Mouse (Mus musculus) left cerebral cortex, postnatal 25 days (tissue): Measurements from ENCODE around the gene Ift140. TPM values are rescaled to one million over a fixed set of nuclear protein-coding genes. Genes with fewer than 3 reads are reported as not detected.

ENCODE experiments used
- DNase-seq, 2 experiments: peaks; one replicate each; pipeline ENCODE4 v3.0.0; 2022; ENCODE audit warnings: low spot score in 2 of 2, mixed read lengths in 1 of 2
- intact Hi-C: fragments of 180-260 bp; cut with DNase I; formaldehyde crosslinking; loops from one replicate; pipeline ENCODE4 v1.15.1; 2025
- total RNA-seq, 2 experiments: library from RNA; stranded (reverse); gene quantifications; 2 replicates each; pipeline ENCODE4 v1.2.3; 2021

Gene Ift140
- total RNA-seq, 2 experiments from 2014 or later = 21.9 to 23.0 TPM

- intact Hi-C loops = no loop called here
- no peak for DNase-seq
Observed at GRCm38 (mm10) chr17:25067442-25067851, 51.6 kb downstream of the Ift140 start.

GRCm38 (mm10) chr17:25068690-25069089 is 52.8 kb downstream of the Ift140 start:
- intact Hi-C loops = no loop called here
- no peak for DNase-seq

GRCm38 (mm10) chr17:25076906-25077305 is 61.0 kb downstream of the Ift140 start:
- peak in 1 of 2 experiments; percentile 31 for DNase-seq
- intact Hi-C loops = no loop called here

GRCm38 (mm10) chr17:25077771-25078372 is 62.0 kb downstream of the Ift140 start:
- DNase-seq = peak; percentile 50 to 55
- intact Hi-C loops = no loop called here

- intact Hi-C loops = loop anchor here (5.0 kb wide), 1 partner anchor 43 kb away; no protein-coding TSS in a partner anchor
- no peak for DNase-seq
Observed at GRCm38 (mm10) chr17:25080210-25080609, 64.3 kb downstream of the Ift140 start.

- DNase-seq = peak in 1 of 2 experiments; percentile 22
- intact Hi-C loops = loop anchor here (5.0 kb wide), 1 partner anchor 44 kb away; no protein-coding TSS in a partner anchor
Observed at GRCm38 (mm10) chr17:25080960-25081381, 65.1 kb downstream of the Ift140 start.

- DNase-seq = peak; percentile 14 to 42
- intact Hi-C loops = loop anchor here (5.0 kb wide), 1 partner anchor 45 kb away; no protein-coding TSS in a partner anchor
Observed at GRCm38 (mm10) chr17:25082081-25082847, 66.4 kb downstream of the Ift140 start.

- no peak for DNase-seq
- intact Hi-C loops = loop anchor here (5.0 kb wide), 1 partner anchor 46 kb away; no protein-coding TSS in a partner anchor
Observed at GRCm38 (mm10) chr17:25082887-25083286, 67.0 kb downstream of the Ift140 start.

GRCm38 (mm10) chr17:25083444-25083931 is 67.6 kb downstream of the Ift140 start, which contains the start of gene Tmem204:
Gene Tmem204 (minus strand): TSS chr17:25083591.
- DNase-seq = no peak
- intact Hi-C loops = loop anchor here (5.0 kb wide), 1 partner anchor 46 kb away; no protein-coding TSS in a partner anchor

GRCm38 (mm10) chr17:25084835-25085385 is 69.0 kb downstream of the Ift140 start:
- intact Hi-C loops = loop anchor here (5.0 kb wide), 1 partner anchor 48 kb away; no protein-coding TSS in a partner anchor
- no peak for DNase-seq

- intact Hi-C loops = no loop called here
Observed at GRCm38 (mm10) chr17:25086724-25087123, 70.8 kb downstream of the Ift140 start.

GRCm38 (mm10) chr17:25089158-25089557 is 73.3 kb downstream of the Ift140 start:
- no peak for DNase-seq
- intact Hi-C loops = no loop called here

More at GRCm38 (mm10) chr17:25086724-25087123, 70.8 kb downstream of the Ift140 start:
- DNase-seq = no peak

GRCm38 (mm10) chr17:25090450-25090849 is 74.6 kb downstream of the Ift140 start:
- no peak for DNase-seq
- intact Hi-C loops = no loop called here

- intact Hi-C loops = no loop called here
- DNase-seq = no peak
Observed at GRCm38 (mm10) chr17:25096221-25096620, 80.3 kb downstream of the Ift140 start.

- intact Hi-C loops = no loop called here
- no peak for DNase-seq
Observed at GRCm38 (mm10) chr17:25100052-25100451, 84.2 kb downstream of the Ift140 start.

GRCm38 (mm10) chr17:25101338-25101737 is 85.5 kb downstream of the Ift140 start:
- intact Hi-C loops = no loop called here
- DNase-seq = peak in 1 of 2 experiments; percentile 47

GRCm38 (mm10) chr17:25107786-25108185 is 91.9 kb downstream of the Ift140 start:
- no peak for DNase-seq
- intact Hi-C loops = no loop called here

- intact Hi-C loops = no loop called here
- no peak for DNase-seq
Observed at GRCm38 (mm10) chr17:25109578-25109977, 93.7 kb downstream of the Ift140 start.

- DNase-seq = no peak
- intact Hi-C loops = no loop called here
Observed at GRCm38 (mm10) chr17:25110590-25110989, 94.7 kb downstream of the Ift140 start.

- intact Hi-C loops = no loop called here
- DNase-seq = no peak
Observed at GRCm38 (mm10) chr17:25111220-25111619, 95.3 kb downstream of the Ift140 start.
